Mouse (Mus musculus) embryonic facial prominence, embryonic 13.5 days (tissue): Measurements from ENCODE around the gene Sh3tc1. TPM values are rescaled to one million over a fixed set of nuclear protein-coding genes. Genes with fewer than 3 reads are reported as not detected.

Experiments
- ATAC-seq: fragments of 200-750 bp; cut with Nextera tagmentation; 2 replicates; pipeline ENCODE4 v1.8.0; 2017; ENCODE audit warnings: low read depth; ENCODE audit not compliant: insufficient number of reproducible peaks, insufficient read depth, low FRiP score, low TSS enrichment
- H3K27ac ChIP-seq: fragments of 300-500 bp; sonication (generic); 2 replicates; pipeline ENCODE4 v1.5.1; 2015; ENCODE audit warnings: moderate library complexity, mild to moderate bottlenecking, inconsistent platforms
- H3K27me3 ChIP-seq: fragments of 300-500 bp; sonication (generic); 2 replicates; pipeline ENCODE4 v1.6.1; 2015; ENCODE audit warnings: mild to moderate bottlenecking, inconsistent platforms
- H3K36me3 ChIP-seq: fragments of 300-500 bp; sonication (generic); 2 replicates; pipeline ENCODE4 v1.6.1; 2015; ENCODE audit warnings: mild to moderate bottlenecking, inconsistent platforms
- H3K4me1 ChIP-seq: fragments of 300-500 bp; sonication (generic); 2 replicates; pipeline ENCODE4 v1.6.1; 2015; ENCODE audit warnings: inconsistent platforms
- H3K4me2 ChIP-seq: fragments of 300-500 bp; sonication (generic); 2 replicates; pipeline ENCODE4 v1.6.1; 2015; ENCODE audit warnings: moderate library complexity, mild to moderate bottlenecking, inconsistent platforms
- H3K4me3 ChIP-seq: fragments of 300-500 bp; sonication (generic); 2 replicates; pipeline ENCODE4 v1.5.1; 2015; ENCODE audit warnings: mild to moderate bottlenecking, inconsistent platforms
- H3K9ac ChIP-seq: fragments of 300-500 bp; sonication (generic); 2 replicates; pipeline ENCODE4 v1.6.1; 2015; ENCODE audit warnings: mild to moderate bottlenecking, inconsistent platforms
- H3K9me3 ChIP-seq: fragments of 300-500 bp; sonication (generic); 2 replicates; pipeline ENCODE4 v1.6.1; 2016; ENCODE audit warnings: inconsistent platforms
- WGBS: fragments of 180-500 bp; shearing (Covaris S2); methylation state at CpG from one replicate; pipeline ENCODE4 v1.1.7; 2015; ENCODE audit warnings: mixed read lengths; 5-methylcytosine and 5-hydroxymethylcytosine counted together
- polyA plus RNA-seq: library from polyadenylated mRNA; unstranded; fragments of >200 nt; fragmentation: Nextera tagmentation; extraction: Ambion mirVana; gene quantifications from 2 replicates; pipeline ENCODE4 v1.2.1, GENCODE M21; 2015

Gene Sh3tc1
- polyA plus RNA-seq, 1 experiment from 2014 or later, result 6.5 TPM

GRCm38 (mm10) chr5:35718817-35719216 lies 21.0 kb downstream of the Sh3tc1 start:
- H3K9me3 ChIP-seq, result no peaks in the 10 kb centered on the region
- no peak for ATAC-seq
- WGBS, result 79% methylated on average over 11 of the region's 11 CpGs
- H3K27ac ChIP-seq, result no peak overlapping the region
- H3K4me1 ChIP-seq, result no peaks in the 10 kb centered on the region
- no peak overlapping the region for H3K4me3 ChIP-seq
- H3K9ac ChIP-seq, result no peak overlapping the region
- no peaks in the 10 kb centered on the region for H3K27me3 ChIP-seq
- H3K4me2 ChIP-seq, result no peak overlapping the region
- H3K36me3 ChIP-seq, result no peaks in the 10 kb centered on the region

DNA sequence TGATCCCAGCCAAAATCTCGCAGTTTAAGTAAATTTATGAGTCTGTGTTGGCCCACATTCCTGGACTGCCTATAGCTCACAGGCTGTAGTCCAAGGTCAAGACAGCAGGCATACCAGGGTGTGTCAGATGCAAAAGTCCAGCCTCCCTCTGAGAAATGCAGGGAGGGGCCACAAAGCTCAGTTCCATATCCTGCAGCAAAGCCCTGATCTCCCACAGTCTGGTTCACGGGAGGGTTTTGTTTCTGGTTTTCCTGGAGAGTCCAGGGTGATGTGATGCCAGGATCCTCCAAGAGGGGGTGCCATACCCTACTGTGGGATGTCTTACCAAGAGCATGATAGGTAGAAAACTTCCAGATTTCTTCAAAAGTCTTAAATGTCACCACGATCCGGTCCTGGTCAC lies 21.8 kb downstream of the Sh3tc1 start:
- no peaks in the 10 kb centered on the region for H3K27me3 ChIP-seq
- H3K27ac ChIP-seq, result no peak overlapping the region
- 0 out of 2 replicates have a peak, but pooled peaks cover 3% of the 10 kb centered on the region for H3K4me1 ChIP-seq
- no peak overlapping the region for H3K9ac ChIP-seq
- no peaks in the 10 kb centered on the region for H3K36me3 ChIP-seq
- WGBS, result 48% methylated on average over 4 of the region's 4 CpGs
- no peak overlapping the region for H3K4me3 ChIP-seq
- ATAC-seq, result no peak
- H3K9me3 ChIP-seq, result no peaks in the 10 kb centered on the region
- no peak overlapping the region for H3K4me2 ChIP-seq

DNA sequence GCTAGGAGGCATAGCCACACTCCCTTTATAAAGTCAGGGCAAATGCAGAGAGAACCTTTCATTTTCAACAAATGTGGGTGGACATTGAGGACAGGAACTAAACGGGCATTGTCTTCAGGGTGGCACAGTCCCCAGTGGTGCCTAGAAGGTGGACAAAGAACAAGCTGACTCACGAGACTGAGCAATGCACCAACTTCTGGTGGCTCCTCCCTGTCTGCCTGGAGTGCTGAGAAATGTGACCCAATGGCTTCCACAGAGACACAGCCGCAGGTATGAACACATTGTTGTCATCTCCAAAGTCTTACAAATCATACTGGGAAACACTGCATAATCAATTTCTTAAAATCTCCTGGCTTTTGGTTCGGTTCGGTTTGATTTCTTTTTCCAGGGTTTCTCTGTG lies 22.3 kb downstream of the Sh3tc1 start:
- H3K36me3 ChIP-seq, result no peaks in the 10 kb centered on the region
- no peak overlapping the region for H3K4me2 ChIP-seq
- no peak for ATAC-seq
- H3K4me3 ChIP-seq, result no peak overlapping the region
- no peaks in the 10 kb centered on the region for H3K9me3 ChIP-seq
- WGBS, result 75% methylated on average over 5 of the region's 5 CpGs
- no peak overlapping the region for H3K27ac ChIP-seq
- H3K9ac ChIP-seq, result no peak overlapping the region
- no peaks in the 10 kb centered on the region for H3K27me3 ChIP-seq
- H3K4me1 ChIP-seq, result 0 out of 2 replicates have a peak, but pooled peaks cover 3% of the 10 kb centered on the region

GRCm38 (mm10) chr5:35713649-35714354 lies 26.0 kb downstream of the Sh3tc1 start:
- 42% methylated on average over 13 of the region's 13 CpGs for WGBS
- H3K27ac ChIP-seq, result no peak overlapping the region
- H3K4me3 ChIP-seq, result no peak overlapping the region
- H3K27me3 ChIP-seq, result no peaks in the 10 kb centered on the region
- H3K36me3 ChIP-seq, result no peaks in the 10 kb centered on the region
- H3K9me3 ChIP-seq, result no peaks in the 10 kb centered on the region
- no peak overlapping the region for H3K9ac ChIP-seq
- H3K4me2 ChIP-seq, result no peak overlapping the region
- H3K4me1 ChIP-seq, result 0 out of 2 replicates have a peak, but pooled peaks cover 3% of the 10 kb centered on the region
- ATAC-seq, result peak; percentile 83

- Histone ChIP-seq H3K9me3 (no peaks in the 10 kb centered on the region), H3K36me3 (no peaks in the 10 kb centered on the region), H3K9ac (no peak overlapping the region), H3K27ac (no peak overlapping the region), H3K27me3 (no peaks in the 10 kb centered on the region), H3K4me3 (no peak overlapping the region), H3K4me1 (0 out of 2 replicates have a peak, but pooled peaks cover 3% of the 10 kb centered on the region), H3K4me2 (no peak overlapping the region)
- ATAC-seq, result no peak
- 66% methylated on average over 5 of the region's 5 CpGs for WGBS
Measured at GRCm38 (mm10) chr5:35712517-35712916, 27.3 kb downstream of the Sh3tc1 start.

DNA sequence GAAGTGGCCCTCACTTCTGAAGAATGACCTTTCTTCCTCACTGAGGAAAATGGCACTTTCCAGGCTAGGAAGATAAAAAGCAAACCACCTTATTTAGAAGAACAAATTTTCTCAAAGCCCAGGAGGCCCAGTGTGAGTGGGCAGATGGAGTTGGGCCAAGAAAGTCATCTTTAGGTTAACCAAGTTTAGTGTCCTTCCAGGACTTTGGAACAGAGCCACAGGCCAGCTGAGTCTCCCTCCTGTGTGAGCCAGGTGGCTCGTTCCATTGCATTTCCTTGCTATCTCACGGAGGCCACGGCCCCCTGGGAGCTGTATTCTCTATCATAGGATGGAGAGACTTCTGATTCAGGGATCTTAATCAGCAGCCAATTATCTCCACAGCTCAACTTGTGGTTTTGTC lies 28.9 kb downstream of the Sh3tc1 start:
- 0 out of 2 replicates have a peak, but pooled peaks cover 3% of the 10 kb centered on the region for H3K4me1 ChIP-seq
- H3K27me3 ChIP-seq, result no peaks in the 10 kb centered on the region
- H3K9me3 ChIP-seq, result no peaks in the 10 kb centered on the region
- ATAC-seq, result no peak
- no peak overlapping the region for H3K9ac ChIP-seq
- no peak overlapping the region for H3K27ac ChIP-seq
- H3K36me3 ChIP-seq, result no peaks in the 10 kb centered on the region
- H3K4me3 ChIP-seq, result no peak overlapping the region
- 76% methylated on average over 3 of the region's 3 CpGs for WGBS
- H3K4me2 ChIP-seq, result no peak overlapping the region

DNA sequence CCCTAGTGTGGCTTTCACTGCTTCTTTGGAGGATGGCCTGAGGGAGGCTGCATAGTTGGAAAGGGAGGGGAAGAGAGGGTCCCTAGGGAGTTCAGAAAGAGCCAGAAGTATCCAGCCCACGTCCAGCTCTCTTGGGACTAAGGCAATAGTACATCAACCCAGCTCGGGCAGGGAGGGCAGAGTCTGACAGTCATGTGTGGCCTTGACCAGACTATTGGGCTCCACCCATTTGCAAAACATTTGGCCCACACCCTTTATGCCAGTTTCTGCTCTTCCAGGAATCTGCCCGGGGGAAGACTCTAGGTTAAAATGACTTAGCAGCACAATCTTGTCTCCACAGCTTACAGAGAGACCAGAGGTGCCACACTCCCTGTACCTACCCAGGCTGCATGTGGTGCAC lies 29.3 kb downstream of the Sh3tc1 start:
- Histone ChIP-seq H3K36me3 (no peaks in the 10 kb centered on the region), H3K9ac (no peak overlapping the region), H3K9me3 (no peaks in the 10 kb centered on the region), H3K4me2 (no peak overlapping the region), H3K4me3 (no peak overlapping the region), H3K27me3 (no peaks in the 10 kb centered on the region), H3K4me1 (0 out of 2 replicates have a peak, but pooled peaks cover 3% of the 10 kb centered on the region), H3K27ac (no peak overlapping the region)
- 53% methylated on average over 3 of the region's 3 CpGs for WGBS
- ATAC-seq, result no peak

DNA sequence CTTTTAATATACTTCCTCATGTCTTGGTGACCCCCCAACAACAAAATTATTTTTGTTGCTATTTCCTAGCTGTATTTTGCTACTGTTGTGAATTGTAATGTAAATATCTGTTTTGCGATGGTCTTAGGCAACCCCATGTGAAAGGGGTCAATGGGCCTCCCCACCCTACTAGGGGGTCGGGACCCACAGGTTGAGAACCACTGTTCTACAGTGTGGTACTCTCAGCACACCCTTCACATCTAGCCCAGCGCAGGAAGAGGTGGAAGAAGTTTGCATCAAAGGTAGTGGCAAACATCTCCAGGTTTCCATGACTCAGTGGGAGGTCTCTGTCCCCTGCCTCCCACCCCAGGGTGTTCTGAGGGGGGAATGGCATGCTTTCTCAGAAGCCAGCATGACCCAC lies 34.4 kb downstream of the Sh3tc1 start:
- no peak overlapping the region for H3K4me3 ChIP-seq
- no peaks in the 10 kb centered on the region for H3K9me3 ChIP-seq
- no peaks in the 10 kb centered on the region for H3K4me1 ChIP-seq
- H3K36me3 ChIP-seq, result no peaks in the 10 kb centered on the region
- no peaks in the 10 kb centered on the region for H3K27me3 ChIP-seq
- no peak overlapping the region for H3K9ac ChIP-seq
- no peak for ATAC-seq
- WGBS, result 88% methylated on average over 3 of the region's 3 CpGs
- H3K4me2 ChIP-seq, result no peak overlapping the region
- H3K27ac ChIP-seq, result no peak overlapping the region

- WGBS, result 88% methylated on average over 4 of the region's 4 CpGs
Measured at GRCm38 (mm10) chr5:35703814-35704213, 36.0 kb downstream of the Sh3tc1 start.

GRCm38 (mm10) chr5:35703183-35703582 lies 36.6 kb downstream of the Sh3tc1 start:
- H3K36me3 ChIP-seq, result no peaks in the 10 kb centered on the region
- ATAC-seq, result no peak
- H3K27me3 ChIP-seq, result no peaks in the 10 kb centered on the region
- no peak overlapping the region for H3K4me3 ChIP-seq
- WGBS, result 84% methylated on average over 8 of the region's 8 CpGs
- no peaks in the 10 kb centered on the region for H3K9me3 ChIP-seq
- no peaks in the 10 kb centered on the region for H3K4me1 ChIP-seq
- no peak overlapping the region for H3K9ac ChIP-seq
- no peak overlapping the region for H3K27ac ChIP-seq
- H3K4me2 ChIP-seq, result no peak overlapping the region

More at GRCm38 (mm10) chr5:35703814-35704213, 36.0 kb downstream of the Sh3tc1 start:
- ATAC-seq, result no peak
- H3K27me3 ChIP-seq, result no peaks in the 10 kb centered on the region
- no peak overlapping the region for H3K4me3 ChIP-seq
- no peaks in the 10 kb centered on the region for H3K4me1 ChIP-seq
- no peaks in the 10 kb centered on the region for H3K9me3 ChIP-seq
- H3K36me3 ChIP-seq, result no peaks in the 10 kb centered on the region
- no peak overlapping the region for H3K27ac ChIP-seq
- no peak overlapping the region for H3K9ac ChIP-seq
- H3K4me2 ChIP-seq, result no peak overlapping the region

DNA sequence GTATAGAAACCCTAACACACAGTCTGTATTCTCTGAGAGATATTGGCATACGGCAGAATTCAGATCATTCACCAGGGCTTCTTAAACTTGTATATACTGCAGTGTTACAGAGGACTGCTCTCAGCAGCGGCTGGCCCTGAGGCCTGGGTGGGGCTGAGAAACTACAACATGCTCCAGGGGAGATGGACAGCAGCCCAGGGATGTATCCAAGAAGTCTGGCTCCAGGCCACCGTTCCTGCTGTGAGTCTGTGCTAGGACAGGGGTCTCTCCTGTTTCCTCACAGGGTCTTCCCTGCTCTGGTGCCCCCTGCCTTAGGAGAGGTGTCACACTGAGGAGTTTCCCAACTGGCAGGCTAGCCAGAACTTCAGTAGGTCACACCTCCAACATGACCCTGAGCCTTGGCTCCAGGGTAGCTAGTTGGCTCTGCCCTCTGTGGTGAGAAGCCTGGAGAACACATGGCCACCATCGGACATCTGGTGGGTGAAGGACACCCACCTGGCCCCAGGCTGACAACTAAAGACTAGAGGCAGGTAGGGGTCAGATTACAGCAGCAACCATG lies 37.1 kb downstream of the Sh3tc1 start:
- H3K9ac ChIP-seq, result no peak overlapping the region
- no peak for ATAC-seq
- H3K27ac ChIP-seq, result no peak overlapping the region
- H3K4me1 ChIP-seq, result no peaks in the 10 kb centered on the region
- no peak overlapping the region for H3K4me3 ChIP-seq
- 78% methylated on average over 4 of the region's 4 CpGs for WGBS
- H3K9me3 ChIP-seq, result no peaks in the 10 kb centered on the region
- no peaks in the 10 kb centered on the region for H3K27me3 ChIP-seq
- no peak overlapping the region for H3K4me2 ChIP-seq
- no peaks in the 10 kb centered on the region for H3K36me3 ChIP-seq

DNA sequence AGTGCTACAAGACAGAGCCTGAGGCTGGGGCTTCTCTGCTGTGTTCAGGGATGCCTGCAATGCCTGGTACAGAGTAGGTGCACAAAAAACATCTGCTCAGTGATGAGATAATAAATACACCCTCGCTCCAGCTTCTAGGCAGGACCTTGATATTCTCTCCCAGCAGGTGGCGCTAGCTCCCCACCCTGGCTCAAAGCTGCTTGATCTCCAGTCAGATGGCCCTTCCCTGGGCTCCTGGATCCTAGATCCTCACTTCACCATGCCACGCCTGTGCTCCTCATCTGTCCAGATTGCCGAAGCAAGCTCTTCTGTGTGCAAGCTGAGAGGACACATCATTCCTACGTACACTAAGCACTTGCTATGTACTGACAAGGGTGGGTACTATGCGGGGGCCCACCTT lies 38.7 kb downstream of the Sh3tc1 start:
- Histone ChIP-seq H3K27ac (no peak overlapping the region), H3K4me3 (no peak overlapping the region), H3K4me1 (no peaks in the 10 kb centered on the region), H3K27me3 (no peaks in the 10 kb centered on the region), H3K9me3 (no peaks in the 10 kb centered on the region), H3K36me3 (no peaks in the 10 kb centered on the region), H3K4me2 (no peak overlapping the region), H3K9ac (no peak overlapping the region)
- WGBS, result 47% methylated on average over 6 of the region's 6 CpGs
- no peak for ATAC-seq
